Mouse (Mus musculus) embryonic facial prominence, embryonic 11.5 days (tissue): Measurements from ENCODE around the gene Saysd1. TPM values are rescaled to one million over a fixed set of nuclear protein-coding genes. Genes with fewer than 3 reads are reported as not detected.

Source experiments
- ATAC-seq: fragments of 200-750 bp; cut with Nextera tagmentation; replicated peaks from 2 replicates; pipeline ENCODE4 v1.8.0; 2017; ENCODE audit warnings: low read depth; ENCODE audit not compliant: insufficient number of reproducible peaks, low FRiP score, low TSS enrichment
- DNase-seq: peaks from one replicate; pipeline ENCODE4 v3.0.0-alpha.2; 2015; ENCODE audit warnings: low spot score
- H3K27ac ChIP-seq: fragments of 300-500 bp; sonication (generic); replicated peaks from 2 replicates; pipeline ENCODE4 v1.5.1; 2014; ENCODE audit warnings: mild to moderate bottlenecking, low read depth, low read length, control low read depth
- H3K27me3 ChIP-seq: fragments of 300-500 bp; sonication (generic); 2 replicates; pipeline ENCODE4 v1.6.1; 2014; ENCODE audit warnings: mild to moderate bottlenecking, low read length, moderate library complexity, mixed read lengths; ENCODE audit not compliant: control insufficient read depth, insufficient read depth
- H3K36me3 ChIP-seq: fragments of 300-500 bp; sonication (generic); replicated peaks from 2 replicates; pipeline ENCODE4 v1.6.1; 2014; ENCODE audit warnings: low read depth, mild to moderate bottlenecking, low read length, moderate library complexity, mixed read lengths; ENCODE audit not compliant: control insufficient read depth, insufficient read depth
- H3K4me1 ChIP-seq: fragments of 300-500 bp; sonication (generic); 2 replicates; pipeline ENCODE4 v1.6.1; 2014; ENCODE audit warnings: low read length, mixed read lengths; ENCODE audit not compliant: control insufficient read depth, insufficient read depth
- H3K4me2 ChIP-seq: fragments of 300-500 bp; sonication (generic); 2 replicates; pipeline ENCODE4 v1.6.1; 2014; ENCODE audit warnings: low read depth, mild to moderate bottlenecking, control low read depth, low read length, moderate library complexity
- H3K4me3 ChIP-seq: fragments of 300-500 bp; sonication (generic); 2 replicates; pipeline ENCODE4 v1.5.1; 2014; ENCODE audit warnings: low read depth, low read length, control low read depth
- H3K9ac ChIP-seq: fragments of 300-500 bp; sonication (generic); replicated peaks from 2 replicates; pipeline ENCODE4 v1.6.1; 2014; ENCODE audit warnings: mild to moderate bottlenecking, control low read depth, low read length
- H3K9me3 ChIP-seq: fragments of 300-500 bp; sonication (generic); replicated peaks from 2 replicates; pipeline ENCODE4 v1.6.1; 2016; ENCODE audit warnings: mild to moderate bottlenecking, low read length, inconsistent platforms, mixed read lengths; ENCODE audit not compliant: control insufficient read depth
- WGBS: fragments of 180-500 bp; shearing (Covaris S2); extraction: QIAGEN DNeasy Blood & Tissue Kit; methylation state at CpG from one replicate; pipeline ENCODE4 v1.1.7; 2014; 5-methylcytosine and 5-hydroxymethylcytosine counted together
- polyA plus RNA-seq: library from polyadenylated mRNA; unstranded; fragments of >200 nt; fragmentation: Nextera tagmentation; extraction: Ambion mirVana; gene quantifications from 2 replicates; pipeline ENCODE4 v1.2.1, GENCODE M21; 2014

Gene Saysd1
- polyA plus RNA-seq, 1 experiment from 2014 or later = 10.1 TPM

DNA sequence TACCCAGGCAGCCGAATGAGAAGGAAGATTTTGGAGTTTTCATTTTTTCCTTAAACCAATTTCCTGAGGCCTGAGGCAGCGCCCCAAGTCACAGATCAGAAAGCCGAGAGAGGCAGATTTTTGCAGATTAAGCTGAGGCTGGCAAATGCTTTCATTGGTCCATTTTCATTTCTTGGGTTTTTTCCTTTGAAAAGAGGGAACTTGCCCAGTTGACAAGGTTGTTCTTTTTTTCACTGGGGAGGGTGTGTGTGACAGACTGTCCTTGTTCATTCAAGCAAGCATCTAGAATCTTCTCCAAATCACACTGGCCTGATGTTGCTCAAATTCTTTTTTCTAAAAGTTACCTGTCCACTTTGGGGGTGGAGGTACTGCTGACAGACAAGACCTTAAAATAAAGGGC lies 40.7 kb upstream of the Saysd1 start:
- H3K4me3 ChIP-seq = no peak overlapping the region
- H3K27ac ChIP-seq = no peak overlapping the region
- WGBS = 15% methylated on average over 3 of the region's 3 CpGs
- H3K4me1 ChIP-seq = peaks cover 8% of the 10 kb centered on the region
- H3K9me3 ChIP-seq = no peaks in the 10 kb centered on the region
- H3K27me3 ChIP-seq = no peaks in the 10 kb centered on the region
- H3K36me3 ChIP-seq = no peaks in the 10 kb centered on the region
- ATAC-seq (no peak), DNase-seq (no peak)
- H3K4me2 ChIP-seq = peak overlapping the region; percentile 19; the same call in 1 of the 2 replicates
- H3K9ac ChIP-seq = no peak overlapping the region

GRCm38 (mm10) chr14:20178593-20178992 lies 40.3 kb upstream of the Saysd1 start:
- Histone ChIP-seq H3K9me3 (no peaks in the 10 kb centered on the region), H3K4me2 (no peak overlapping the region), H3K27ac (no peak overlapping the region), H3K36me3 (no peaks in the 10 kb centered on the region), H3K4me3 (no peak overlapping the region), H3K27me3 (no peaks in the 10 kb centered on the region), H3K9ac (no peak overlapping the region), H3K4me1 (peaks cover 8% of the 10 kb centered on the region)
- ATAC-seq = no peak
- 17% methylated on average over 4 of the region's 4 CpGs for WGBS
- no peak for DNase-seq

DNA sequence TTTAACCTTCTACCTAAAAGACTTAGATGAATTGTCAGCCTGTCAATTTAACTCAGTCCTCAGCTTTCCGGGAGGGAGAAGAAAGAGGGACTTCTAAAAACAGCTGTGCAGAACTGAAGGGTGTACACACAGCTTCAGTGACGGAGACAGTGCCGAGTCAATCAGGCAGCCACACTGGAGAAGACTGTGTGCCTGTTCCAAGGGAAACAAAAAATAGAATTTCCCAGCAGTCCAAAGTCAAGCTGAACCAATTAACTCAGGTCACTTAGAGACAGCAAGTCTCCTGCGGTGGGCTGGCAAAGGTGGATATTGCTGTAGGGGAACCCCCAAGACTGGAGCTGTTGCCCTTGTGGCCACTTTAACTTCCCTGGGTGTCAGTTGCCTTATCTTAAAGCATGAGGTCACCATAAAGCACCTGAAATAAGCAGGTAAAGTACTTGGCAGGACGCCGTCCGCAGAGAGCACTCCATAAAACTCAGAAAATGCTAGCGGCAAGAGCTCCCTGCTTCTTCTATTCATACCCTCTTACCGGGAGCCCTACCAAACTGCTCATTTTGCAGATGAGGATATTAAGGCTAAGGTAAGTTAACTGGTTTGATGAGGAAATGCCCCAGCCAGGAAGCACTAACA lies 39.3 kb upstream of the Saysd1 start:
- 71% methylated on average over 9 of the region's 9 CpGs for WGBS
- Histone ChIP-seq H3K27ac (no peak overlapping the region), H3K4me2 (no peak overlapping the region), H3K4me3 (no peak overlapping the region), H3K4me1 (peaks cover 8% of the 10 kb centered on the region), H3K9me3 (no peaks in the 10 kb centered on the region), H3K27me3 (no peaks in the 10 kb centered on the region), H3K9ac (no peak overlapping the region), H3K36me3 (no peaks in the 10 kb centered on the region)
- DNase-seq (no peak), ATAC-seq (no peak)

DNA sequence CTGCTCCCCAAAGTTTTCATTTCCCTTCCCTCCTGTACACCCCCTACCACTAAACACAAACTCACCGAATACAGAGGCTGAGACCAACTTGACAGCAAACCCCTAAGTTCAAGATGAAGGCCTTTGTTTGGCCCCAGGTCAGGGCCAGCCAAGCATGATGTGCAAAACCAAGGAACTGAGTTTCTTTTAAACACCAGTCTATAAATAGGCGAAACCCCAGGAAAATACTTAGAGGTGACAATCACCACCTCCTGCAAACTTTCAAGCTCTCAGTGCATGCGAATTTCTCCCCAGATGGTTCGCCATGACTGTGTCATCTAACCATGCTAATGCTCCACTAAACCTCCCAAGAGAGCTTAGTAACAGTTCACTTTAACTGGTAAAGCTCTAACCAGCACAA lies 37.4 kb upstream of the Saysd1 start:
- Histone ChIP-seq H3K27ac (no peak overlapping the region), H3K4me2 (no peak overlapping the region), H3K4me1 (peaks cover 6% of the 10 kb centered on the region; the same call in 1 of the 2 replicates), H3K9me3 (no peaks in the 10 kb centered on the region), H3K4me3 (no peak overlapping the region), H3K27me3 (no peaks in the 10 kb centered on the region), H3K36me3 (no peaks in the 10 kb centered on the region), H3K9ac (no peak overlapping the region)
- 87% methylated on average over 4 of the region's 4 CpGs for WGBS
- DNase-seq = no peak
- ATAC-seq = no peak

GRCm38 (mm10) chr14:20175114-20175513 lies 36.8 kb upstream of the Saysd1 start:
- Histone ChIP-seq H3K4me2 (no peak overlapping the region), H3K27me3 (no peaks in the 10 kb centered on the region), H3K27ac (no peak overlapping the region), H3K4me3 (no peak overlapping the region), H3K36me3 (no peaks in the 10 kb centered on the region), H3K9ac (no peak overlapping the region), H3K9me3 (no peaks in the 10 kb centered on the region), H3K4me1 (peaks cover 3% of the 10 kb centered on the region; the same call in 1 of the 2 replicates)
- 92% methylated on average over 7 of the region's 7 CpGs for WGBS
- ATAC-seq (no peak), DNase-seq (no peak)

DNA sequence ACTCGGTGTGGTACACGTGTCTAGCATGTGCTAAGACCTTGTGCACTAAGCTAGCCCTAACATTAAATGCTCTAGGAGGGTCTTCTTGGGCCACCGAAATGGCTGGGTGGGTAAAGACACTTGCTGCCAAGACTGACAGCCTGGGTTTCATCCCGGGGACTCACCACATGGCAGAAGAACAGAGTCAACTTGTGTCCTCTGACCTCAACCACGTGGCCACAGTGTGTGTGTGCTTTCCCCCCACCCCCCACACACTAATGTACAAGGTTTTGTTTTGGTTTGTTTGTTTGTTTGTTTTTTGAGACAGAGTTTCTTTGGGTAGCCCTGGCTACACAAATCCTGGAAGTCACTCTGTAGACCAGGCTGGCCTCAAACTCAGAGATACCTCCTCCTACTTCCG lies 36.4 kb upstream of the Saysd1 start:
- no peaks in the 10 kb centered on the region for H3K9me3 ChIP-seq
- no peaks in the 10 kb centered on the region for H3K36me3 ChIP-seq
- 85% methylated on average over 6 of the region's 6 CpGs for WGBS
- no peak for DNase-seq
- no peak overlapping the region for H3K9ac ChIP-seq
- no peaks in the 10 kb centered on the region for H3K27me3 ChIP-seq
- no peak for ATAC-seq
- H3K4me3 ChIP-seq = no peak overlapping the region
- H3K4me2 ChIP-seq = no peak overlapping the region
- peaks cover 3% of the 10 kb centered on the region; the same call in 1 of the 2 replicates for H3K4me1 ChIP-seq
- no peak overlapping the region for H3K27ac ChIP-seq

GRCm38 (mm10) chr14:20173873-20174490 lies 35.6 kb upstream of the Saysd1 start:
- ATAC-seq (no peak), DNase-seq (no peak)
- no peaks in the 10 kb centered on the region for H3K27me3 ChIP-seq
- no peak overlapping the region for H3K4me3 ChIP-seq
- H3K4me2 ChIP-seq = no peak overlapping the region
- H3K36me3 ChIP-seq = no peaks in the 10 kb centered on the region
- 92% methylated on average over 14 of the region's 14 CpGs for WGBS
- H3K27ac ChIP-seq = no peak overlapping the region
- H3K4me1 ChIP-seq = 0 out of 2 replicates have a peak, but pooled peaks cover 3% of the 10 kb centered on the region
- H3K9me3 ChIP-seq = no peaks in the 10 kb centered on the region
- no peak overlapping the region for H3K9ac ChIP-seq

DNA sequence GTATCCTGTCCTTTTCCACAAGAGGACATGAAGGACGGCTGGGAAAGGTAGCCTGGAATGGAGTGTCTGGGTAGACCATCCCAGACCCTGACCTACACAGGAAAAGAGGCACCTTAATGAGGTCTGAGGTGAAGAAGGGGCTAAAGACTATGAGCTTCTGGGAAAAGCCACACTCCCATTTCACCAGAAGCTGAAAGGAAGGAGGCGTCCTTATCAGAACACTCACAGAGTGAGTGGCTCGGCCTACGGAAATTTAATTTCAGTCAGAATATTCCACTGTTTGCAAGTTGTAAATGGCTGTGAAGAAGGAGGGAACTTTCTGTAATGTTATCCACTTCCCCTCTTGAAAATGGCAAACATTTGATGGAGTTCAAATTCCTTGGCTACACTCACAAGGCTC lies 34.6 kb upstream of the Saysd1 start:
- Histone ChIP-seq H3K36me3 (no peaks in the 10 kb centered on the region), H3K9me3 (no peaks in the 10 kb centered on the region), H3K4me1 (0 out of 2 replicates have a peak, but pooled peaks cover 3% of the 10 kb centered on the region), H3K27me3 (no peaks in the 10 kb centered on the region), H3K4me3 (no peak overlapping the region), H3K4me2 (no peak overlapping the region), H3K27ac (no peak overlapping the region), H3K9ac (no peak overlapping the region)
- WGBS = 63% methylated on average over 4 of the region's 4 CpGs
- DNase-seq (no peak), ATAC-seq (no peak)
